Mouse (Mus musculus) embryonic facial prominence, embryonic 11.5 days (tissue): ENCODE results near the gene Nhlrc4. TPM values are rescaled to one million over a fixed set of nuclear protein-coding genes. Genes with fewer than 3 reads are reported as not detected.
A peak's percentile ranks its signal among the peaks of the same experiment; 100 is the strongest.

Experiments
- ATAC-seq: fragments of 200-750 bp; cut with Nextera tagmentation; replicated peaks from 2 replicates; pipeline ENCODE4 v1.8.0; 2017; ENCODE audit warnings: low read depth; ENCODE audit not compliant: insufficient number of reproducible peaks, low FRiP score, low TSS enrichment
- DNase-seq: peaks from one replicate; pipeline ENCODE4 v3.0.0-alpha.2; 2015; ENCODE audit warnings: low spot score
- H3K27ac ChIP-seq: fragments of 300-500 bp; sonication (generic); replicated peaks from 2 replicates; pipeline ENCODE4 v1.5.1; 2014; ENCODE audit warnings: mild to moderate bottlenecking, low read depth, low read length, control low read depth
- H3K27me3 ChIP-seq: fragments of 300-500 bp; sonication (generic); 2 replicates; pipeline ENCODE4 v1.6.1; 2014; ENCODE audit warnings: mild to moderate bottlenecking, low read length, moderate library complexity, mixed read lengths; ENCODE audit not compliant: control insufficient read depth, insufficient read depth
- H3K36me3 ChIP-seq: fragments of 300-500 bp; sonication (generic); replicated peaks from 2 replicates; pipeline ENCODE4 v1.6.1; 2014; ENCODE audit warnings: low read depth, mild to moderate bottlenecking, low read length, moderate library complexity, mixed read lengths; ENCODE audit not compliant: control insufficient read depth, insufficient read depth
- H3K4me1 ChIP-seq: fragments of 300-500 bp; sonication (generic); 2 replicates; pipeline ENCODE4 v1.6.1; 2014; ENCODE audit warnings: low read length, mixed read lengths; ENCODE audit not compliant: control insufficient read depth, insufficient read depth
- H3K4me2 ChIP-seq: fragments of 300-500 bp; sonication (generic); 2 replicates; pipeline ENCODE4 v1.6.1; 2014; ENCODE audit warnings: low read depth, mild to moderate bottlenecking, control low read depth, low read length, moderate library complexity
- H3K4me3 ChIP-seq: fragments of 300-500 bp; sonication (generic); 2 replicates; pipeline ENCODE4 v1.5.1; 2014; ENCODE audit warnings: low read depth, low read length, control low read depth
- H3K9ac ChIP-seq: fragments of 300-500 bp; sonication (generic); replicated peaks from 2 replicates; pipeline ENCODE4 v1.6.1; 2014; ENCODE audit warnings: mild to moderate bottlenecking, control low read depth, low read length
- H3K9me3 ChIP-seq: fragments of 300-500 bp; sonication (generic); replicated peaks from 2 replicates; pipeline ENCODE4 v1.6.1; 2016; ENCODE audit warnings: mild to moderate bottlenecking, low read length, inconsistent platforms, mixed read lengths; ENCODE audit not compliant: control insufficient read depth
- WGBS: fragments of 180-500 bp; shearing (Covaris S2); extraction: QIAGEN DNeasy Blood & Tissue Kit; methylation state at CpG from one replicate; pipeline ENCODE4 v1.1.7; 2014; 5-methylcytosine and 5-hydroxymethylcytosine counted together
- polyA plus RNA-seq: library from polyadenylated mRNA; unstranded; fragments of >200 nt; fragmentation: Nextera tagmentation; extraction: Ambion mirVana; gene quantifications from 2 replicates; pipeline ENCODE4 v1.2.1, GENCODE M21; 2014

The Nhlrc4 gene
- polyA plus RNA-seq, 1 experiment from 2014 or later = not detected

DNA sequence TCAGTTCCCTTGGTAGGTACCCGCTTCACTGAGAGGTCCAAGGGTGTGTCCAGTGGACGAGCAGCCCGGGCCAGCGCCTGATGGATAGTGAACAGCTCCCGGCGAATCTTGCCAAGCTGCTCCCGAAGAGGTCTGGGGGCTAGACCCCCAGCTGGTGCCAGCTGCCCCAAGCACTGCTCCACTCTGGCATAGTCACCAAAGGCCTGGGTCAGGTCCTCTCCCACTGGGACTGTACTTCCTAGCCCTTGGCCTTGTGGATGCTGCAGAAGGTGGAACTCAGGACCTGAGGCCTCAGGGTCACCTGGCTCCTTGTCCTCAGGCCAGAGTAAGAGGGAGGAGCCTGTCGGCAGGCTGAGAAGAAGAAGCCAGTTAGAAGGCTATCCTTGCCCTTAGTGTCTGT is 2.1 kb upstream of the Nhlrc4 start:
- Histone ChIP-seq H3K4me1 (peaks cover 5% of the 10 kb centered on the region; the same call in 1 of the 2 replicates), H3K27ac (no peak overlapping the region)

DNA sequence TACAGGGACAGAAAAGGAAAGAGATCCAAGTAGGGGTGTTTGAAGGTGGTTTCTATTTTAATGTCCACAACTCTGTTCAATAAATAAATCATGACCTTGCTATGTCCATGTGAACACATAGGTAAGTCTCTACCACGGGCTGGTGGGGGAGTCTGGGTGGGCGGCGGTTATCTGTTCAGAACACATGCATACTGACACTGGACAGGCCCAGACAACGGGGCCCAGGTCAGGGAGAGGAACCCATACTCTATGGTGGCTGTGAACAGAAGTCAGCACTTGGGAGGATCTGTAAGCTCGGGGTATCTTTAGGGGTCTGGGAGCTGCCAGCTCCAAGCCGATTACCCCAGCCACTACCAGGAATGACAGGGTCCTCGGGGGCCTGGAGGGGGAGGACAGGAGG is 1.6 kb upstream of the Nhlrc4 start:
- ATAC-seq = no peak
- no peak overlapping the region for H3K4me2 ChIP-seq
- H3K4me1 ChIP-seq = 0 out of 2 replicates have a peak, but pooled peaks cover 2% of the 10 kb centered on the region
- H3K27me3 ChIP-seq = peaks cover 14% of the 10 kb centered on the region
- H3K27ac ChIP-seq = no peak overlapping the region
- no peaks in the 10 kb centered on the region for H3K36me3 ChIP-seq
- 75% methylated on average over 7 of the region's 7 CpGs for WGBS
- no peak overlapping the region for H3K9ac ChIP-seq
- no peak overlapping the region for H3K4me3 ChIP-seq
- no peak for DNase-seq
- no peaks in the 10 kb centered on the region for H3K9me3 ChIP-seq

More for the DNA sequence above, 2.1 kb upstream of the Nhlrc4 start:
- no peaks in the 10 kb centered on the region for H3K9me3 ChIP-seq
- ATAC-seq = no peak
- no peaks in the 10 kb centered on the region for H3K36me3 ChIP-seq
- no peak for DNase-seq
- H3K4me2 ChIP-seq = no peak overlapping the region
- H3K9ac ChIP-seq = no peak overlapping the region
- peaks cover 19% of the 10 kb centered on the region for H3K27me3 ChIP-seq
- 81% methylated on average over 8 of the region's 8 CpGs for WGBS
- no peak overlapping the region for H3K4me3 ChIP-seq

DNA sequence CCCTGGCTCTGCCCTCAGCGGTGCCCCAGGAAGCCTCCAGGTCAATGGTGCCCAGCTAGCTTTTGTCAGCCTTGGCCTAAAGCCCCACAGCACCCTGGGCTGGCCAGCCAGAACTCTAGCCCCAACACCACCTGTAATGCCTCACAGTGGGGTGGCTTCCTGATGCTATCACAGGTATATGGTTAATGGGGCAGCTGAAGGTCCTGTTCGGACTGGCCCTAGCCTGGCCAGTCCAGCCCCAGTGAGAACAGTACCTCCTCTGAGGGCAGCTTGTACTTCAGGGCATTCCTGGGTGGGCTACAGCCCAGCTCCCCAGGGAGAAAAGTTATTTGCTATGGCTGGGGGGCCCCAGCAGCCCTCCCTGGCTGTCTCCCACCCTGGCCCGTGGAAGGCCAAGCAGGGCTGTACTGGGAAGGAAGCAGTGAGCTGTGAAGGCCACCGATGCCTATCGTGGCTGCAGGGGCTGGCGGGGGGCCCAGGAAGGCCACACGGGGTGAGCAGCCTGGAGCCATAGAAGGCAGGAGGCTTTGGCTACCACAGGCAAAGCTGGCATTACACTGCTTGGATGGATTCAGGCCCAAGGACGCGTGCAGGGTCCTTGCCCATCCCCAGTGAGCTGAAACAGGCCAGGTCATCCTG is 875 bp upstream of the Nhlrc4 start:
- H3K4me3 ChIP-seq = no peak overlapping the region
- H3K27me3 ChIP-seq = peaks cover 7% of the 10 kb centered on the region
- 61% methylated on average over 9 of the region's 9 CpGs for WGBS
- H3K27ac ChIP-seq = no peak overlapping the region
- H3K4me2 ChIP-seq = no peak overlapping the region
- no peak overlapping the region for H3K9ac ChIP-seq
- no peaks in the 10 kb centered on the region for H3K9me3 ChIP-seq
- no peak for DNase-seq
- H3K4me1 ChIP-seq = no peaks in the 10 kb centered on the region; the same call in 1 of the 2 replicates
- no peaks in the 10 kb centered on the region for H3K36me3 ChIP-seq
- ATAC-seq = no peak

DNA sequence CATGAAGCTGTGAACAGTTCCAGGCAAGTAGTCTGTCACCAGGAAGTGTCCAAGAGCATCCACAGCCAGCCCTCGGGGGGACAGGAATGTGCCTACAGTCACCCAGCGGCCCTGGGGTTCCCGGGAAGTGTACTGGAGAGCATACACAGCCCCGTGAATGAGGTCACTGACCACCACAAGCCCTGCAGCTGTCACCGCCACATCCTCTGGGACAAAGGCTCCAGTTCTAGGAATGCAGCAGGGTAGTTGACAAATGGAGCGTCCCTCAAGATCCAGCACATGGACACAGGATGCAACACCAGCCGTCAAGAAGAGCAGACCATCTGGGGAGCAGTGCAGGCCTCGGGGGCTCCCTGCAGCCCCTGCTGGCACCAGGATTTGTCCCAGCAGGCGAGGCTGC is 992 bp downstream of the Nhlrc4 start:
- no peak overlapping the region for H3K4me3 ChIP-seq
- H3K9me3 ChIP-seq = no peaks in the 10 kb centered on the region
- no peak overlapping the region for H3K9ac ChIP-seq
- ATAC-seq (no peak), DNase-seq (no peak)
- WGBS = 73% methylated on average over 9 of the region's 9 CpGs
- H3K4me1 ChIP-seq = no peaks in the 10 kb centered on the region; the same call in 1 of the 2 replicates
- no peaks in the 10 kb centered on the region for H3K27me3 ChIP-seq
- H3K36me3 ChIP-seq = no peaks in the 10 kb centered on the region
- H3K27ac ChIP-seq = no peak overlapping the region
- peak overlapping the region; percentile 8; the same call in 1 of the 2 replicates for H3K4me2 ChIP-seq

DNA sequence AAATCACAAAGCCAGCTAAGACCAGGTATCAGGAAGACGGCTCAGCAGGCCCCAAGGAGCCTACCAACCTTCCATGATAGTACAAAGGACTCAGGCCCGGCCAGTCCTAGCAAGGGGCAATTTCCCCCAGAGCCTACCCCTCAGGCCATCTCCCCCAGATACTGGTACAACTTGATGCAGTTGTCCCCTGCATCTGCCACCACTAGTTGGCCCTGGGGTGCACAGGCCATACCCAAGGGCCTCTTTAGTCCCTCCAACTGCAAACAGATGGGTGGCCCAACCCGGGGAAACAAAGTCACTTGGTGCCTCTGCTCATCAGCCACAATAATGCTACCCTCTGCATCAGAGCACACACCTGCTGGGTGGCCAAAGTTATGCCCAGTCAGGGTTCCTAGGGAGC is 1.5 kb downstream of the Nhlrc4 start:
- Histone ChIP-seq H3K9ac (no peak overlapping the region), H3K4me3 (no peak overlapping the region), H3K4me1 (no peaks in the 10 kb centered on the region; the same call in 1 of the 2 replicates), H3K27ac (no peak overlapping the region), H3K27me3 (no peaks in the 10 kb centered on the region), H3K9me3 (no peaks in the 10 kb centered on the region), H3K4me2 (no peak overlapping the region), H3K36me3 (no peaks in the 10 kb centered on the region)
- DNase-seq (no peak), ATAC-seq (no peak)
- WGBS = 70% methylated on average over 3 of the region's 3 CpGs

DNA sequence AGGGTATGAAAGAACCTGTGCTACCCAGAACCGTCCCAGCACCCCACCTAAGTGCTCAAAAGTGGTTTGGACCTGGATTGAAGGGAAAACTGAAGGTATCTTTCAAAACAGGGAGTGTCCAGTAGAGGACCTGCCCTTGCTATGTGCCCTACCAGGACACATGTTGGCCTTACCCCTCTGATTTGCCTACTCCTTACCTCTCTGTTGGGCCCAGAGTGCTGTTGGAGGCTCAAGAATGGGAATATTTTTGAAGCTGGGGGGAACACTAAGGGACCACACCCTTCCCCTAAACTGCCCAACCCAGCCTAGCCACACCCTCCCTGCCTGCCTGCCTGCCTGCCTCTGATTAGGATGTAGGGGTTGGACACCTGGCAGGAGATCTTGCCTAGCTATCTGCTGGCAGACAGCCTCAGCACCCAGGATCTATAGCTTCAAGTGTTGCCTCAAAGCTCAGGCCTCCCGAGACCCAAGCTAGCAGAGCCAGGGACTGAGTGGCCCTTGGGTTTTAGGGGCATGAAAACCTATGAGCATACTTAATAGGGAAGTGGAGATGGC is 2.1 kb downstream of the Nhlrc4 start:
- WGBS = 77% methylated on average over 2 of the region's 2 CpGs
- H3K4me3 ChIP-seq = peak overlapping the region; percentile 70; the same call in 1 of the 2 replicates
- no peaks in the 10 kb centered on the region for H3K36me3 ChIP-seq
- no peaks in the 10 kb centered on the region for H3K9me3 ChIP-seq
- H3K27ac ChIP-seq = no peak overlapping the region
- ATAC-seq = no peak
- no peak for DNase-seq
- H3K27me3 ChIP-seq = no peaks in the 10 kb centered on the region
- H3K9ac ChIP-seq = peak overlapping the region; percentile 19
- H3K4me1 ChIP-seq = no peaks in the 10 kb centered on the region; the same call in 1 of the 2 replicates
- H3K4me2 ChIP-seq = no peak overlapping the region

DNA sequence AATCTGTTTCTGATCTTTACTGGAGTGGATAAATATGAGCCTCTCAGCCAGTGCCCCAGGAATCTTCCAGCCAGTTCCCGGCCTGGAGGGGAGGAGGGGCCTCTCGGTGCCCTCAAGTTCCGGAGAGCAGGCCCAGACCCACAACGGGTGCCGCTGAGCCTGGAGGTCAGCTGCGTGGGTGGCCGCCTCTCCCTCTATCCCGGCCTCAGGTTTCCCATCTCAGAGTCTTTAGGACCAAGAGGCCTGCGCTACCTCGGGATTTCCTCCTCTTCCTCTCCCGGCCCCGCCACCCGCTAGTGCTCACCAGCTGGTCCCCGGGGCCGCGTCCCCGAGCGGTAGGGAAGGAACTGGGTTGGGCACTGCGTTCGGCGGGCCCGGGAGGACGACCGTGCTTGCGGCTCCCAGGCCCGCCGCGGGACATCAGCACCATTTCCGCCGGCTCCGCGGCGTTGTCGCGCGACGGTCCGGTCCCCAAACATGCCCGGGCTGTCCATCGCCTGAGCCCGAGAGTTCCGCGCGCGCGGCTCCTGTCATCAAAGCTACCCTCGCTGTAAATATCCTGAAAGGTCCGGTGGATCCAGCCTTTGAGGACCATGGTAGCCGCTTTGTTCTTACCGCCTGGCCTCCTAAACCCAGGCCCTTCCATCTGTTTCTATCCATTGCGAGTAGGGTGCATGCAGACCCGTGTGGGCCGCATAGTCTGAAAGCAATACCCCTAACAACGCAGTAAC is 3.1 kb downstream of the Nhlrc4 start:
- H3K27ac ChIP-seq = peak overlapping the region; percentile 87
- H3K36me3 ChIP-seq = no peaks in the 10 kb centered on the region; the same call in 1 of the 2 replicates
- 4% methylated on average over 53 of the region's 54 CpGs for WGBS
- H3K4me3 ChIP-seq = peak overlapping the region; percentile 70
- no peaks in the 10 kb centered on the region; the same call in 1 of the 2 replicates for H3K4me1 ChIP-seq
- ATAC-seq (peak; percentile 40; the same call in 1 of the 2 replicates), DNase-seq (peak; percentile 76)
- peak overlapping the region; percentile 55 for H3K4me2 ChIP-seq
- no peaks in the 10 kb centered on the region for H3K9me3 ChIP-seq
- H3K9ac ChIP-seq = peak overlapping the region; percentile 93
- H3K27me3 ChIP-seq = no peaks in the 10 kb centered on the region

DNA sequence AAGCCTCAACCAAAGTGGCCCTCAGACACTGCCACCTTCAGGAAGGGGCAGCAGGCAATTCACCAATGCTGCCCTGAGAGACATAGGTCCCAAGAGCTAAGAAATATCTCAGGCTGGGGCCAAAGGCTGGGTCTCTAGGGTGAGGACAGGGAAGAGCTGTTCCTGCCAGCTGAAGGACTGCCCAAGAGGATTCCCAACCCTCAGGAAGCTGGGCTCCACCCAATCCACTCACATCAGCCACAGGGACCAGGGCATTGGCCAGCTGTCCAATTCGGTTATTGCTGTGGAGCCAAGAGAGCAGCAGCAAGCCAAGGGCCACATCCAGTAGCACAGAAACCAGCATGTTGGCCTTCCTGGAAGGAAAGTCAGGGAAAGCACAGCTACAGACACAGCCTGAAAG is 10.2 kb downstream of the Nhlrc4 start:
- ATAC-seq (no peak), DNase-seq (no peak)
- H3K9me3 ChIP-seq = no peaks in the 10 kb centered on the region
- H3K9ac ChIP-seq = no peak overlapping the region
- H3K4me3 ChIP-seq = no peak overlapping the region
- WGBS = 100% methylated on average over 1 of the region's 1 CpGs
- H3K4me1 ChIP-seq = no peaks in the 10 kb centered on the region
- H3K27me3 ChIP-seq = no peaks in the 10 kb centered on the region
- no peak overlapping the region for H3K27ac ChIP-seq
- peaks cover 10% of the 10 kb centered on the region for H3K36me3 ChIP-seq
- no peak overlapping the region for H3K4me2 ChIP-seq
